Mouse (Mus musculus) liver, embryonic 14.5 days (tissue): ENCODE data around the gene Lat. TPM values are rescaled to one million over a fixed set of nuclear protein-coding genes. Genes with fewer than 3 reads are reported as not detected.
"Not testable (repeated sequence)": the region's sequence is repeated elsewhere in the genome, so short reads cannot be mapped to it uniquely, and the experiment has no call there.

Experiments
- ATAC-seq: fragments of 200-750 bp; cut with Nextera tagmentation; 2 replicates; pipeline ENCODE4 v1.8.0; 2017; ENCODE audit warnings: moderate number of reproducible peaks, mild to moderate bottlenecking, moderate library complexity; ENCODE audit not compliant: insufficient read depth
- DNase-seq, 3 experiments: peaks; one replicate each; pipeline ENCODE4 v3.0.0-alpha.2; 2012 to 2013; ENCODE audit warnings: low read depth in 3 of 3, low spot score in 3 of 3
- H3K27ac ChIP-seq: fragments of 300-500 bp; sonication (generic); 2 replicates; pipeline ENCODE4 v1.5.1; 2014; ENCODE audit warnings: moderate library complexity, mild to moderate bottlenecking, control low read depth, inconsistent platforms
- H3K27me3 ChIP-seq: fragments of 300-500 bp; sonication (generic); 2 replicates; pipeline ENCODE4 v1.6.1; 2014; ENCODE audit warnings: mild to moderate bottlenecking, low read length, moderate library complexity; ENCODE audit not compliant: control insufficient read depth, insufficient read depth
- H3K36me3 ChIP-seq: fragments of 300-500 bp; sonication (generic); replicated peaks from 2 replicates; pipeline ENCODE4 v1.6.1; 2014; ENCODE audit warnings: low read depth; ENCODE audit not compliant: control insufficient read depth, insufficient read depth
- H3K4me1 ChIP-seq, 2 experiments: fragments of 200-500 bp in 1 of 2; fragments of 300-500 bp in 1 of 2; sonication (generic) in 1 of 2; replicated peaks; 2 replicates each; pipeline ENCODE4 v1.6.1; 2012 to 2014; ENCODE audit warnings: antibody characterized with exemption in 1 of 2, inconsistent platforms in 1 of 2, low read length in 1 of 2; ENCODE audit not compliant: control insufficient read depth in 2 of 2, insufficient read depth in 2 of 2
- H3K4me2 ChIP-seq: fragments of 300-500 bp; sonication (generic); 2 replicates; pipeline ENCODE4 v1.6.1; 2014; ENCODE audit warnings: low read depth, mild to moderate bottlenecking, control low read depth, moderate library complexity
- H3K4me3 ChIP-seq, 2 experiments: fragments of 200-500 bp in 1 of 2; fragments of 300-500 bp in 1 of 2; sonication (generic) in 1 of 2; 2 replicates each; pipeline ENCODE4 v1.5.1; 2012 to 2014; ENCODE audit warnings: low read depth in 2 of 2, low read length in 2 of 2, mild to moderate bottlenecking in 2 of 2, control low read depth in 1 of 2, inconsistent platforms in 1 of 2, moderate library complexity in 1 of 2; ENCODE audit not compliant: insufficient read depth in 1 of 2
- H3K9ac ChIP-seq: fragments of 300-500 bp; sonication (generic); replicated peaks from 2 replicates; pipeline ENCODE4 v1.6.1; 2014; ENCODE audit warnings: mild to moderate bottlenecking, control low read depth, moderate library complexity
- H3K9me3 ChIP-seq: fragments of 300-500 bp; sonication (generic); 2 replicates; pipeline ENCODE4 v1.6.1; 2016; ENCODE audit warnings: low read length, mixed read lengths; ENCODE audit not compliant: control insufficient read depth
- CTCF ChIP-seq: IDR thresholded peaks from 2 replicates; pipeline ENCODE4 v1.5.1; 2016; ENCODE audit warnings: antibody characterized with exemption, low read depth, control low read depth
- EP300 ChIP-seq: IDR thresholded peaks from 2 replicates; pipeline ENCODE4 v1.6.1; 2016; ENCODE audit warnings: antibody characterized with exemption, low read depth
- WGBS: fragments of 180-500 bp; shearing (Covaris S2); extraction: QIAGEN DNeasy Blood & Tissue Kit; methylation state at CpG from one replicate; pipeline ENCODE4 v1.1.7; 2014; ENCODE audit not compliant: insufficient replicate concordance; 5-methylcytosine and 5-hydroxymethylcytosine counted together
- polyA plus RNA-seq, 2 experiments: library from polyadenylated mRNA; depleted of rRNA in 1 of 2; stranded (reverse) in 1 of 2; unstranded in 1 of 2; fragments of >200 nt; fragmentation: Nextera tagmentation in 1 of 2; extraction: Ambion mirVana in 1 of 2; gene quantifications; 2 replicates each; pipeline versions ENCODE4 v1.2.1 to v1.2.3; 2012 to 2014

Gene Lat
- polyA plus RNA-seq, 2 experiments = 7.3 to 7.6 TPM

DNA sequence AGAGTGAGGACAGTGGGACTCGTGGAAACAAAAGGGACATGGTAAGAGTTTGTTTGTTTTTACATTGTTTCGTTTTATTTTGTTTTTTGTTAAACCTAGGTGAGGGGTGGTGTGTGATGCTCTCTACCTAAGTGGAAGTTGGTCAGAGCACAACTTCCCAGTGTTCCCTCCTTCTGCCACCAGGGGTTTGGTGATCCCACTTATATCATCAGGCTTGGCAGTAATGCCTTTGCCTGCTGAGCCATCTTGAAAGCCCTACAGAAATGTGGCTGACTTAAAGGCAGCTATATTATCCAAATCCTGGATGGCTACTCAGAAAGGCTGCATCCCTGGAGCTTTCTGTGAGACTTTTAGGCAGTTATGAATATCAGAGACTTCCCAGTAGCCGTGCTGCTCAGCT, 36.7 kb downstream of the Lat start:
- Histone ChIP-seq H3K27ac (no peak overlapping the region), H3K4me1 (no peaks in the 10 kb centered on the region), H3K36me3 (no peaks in the 10 kb centered on the region), H3K4me2 (no peak overlapping the region), H3K9ac (no peak overlapping the region), H3K4me3 (no peak overlapping the region), H3K27me3 (no peaks in the 10 kb centered on the region), H3K9me3 (no peaks in the 10 kb centered on the region)
- DNase-seq = no peak
- 48% methylated on average over 3 of the region's 3 CpGs for WGBS
- TF ChIP-seq EP300 = no peak
- TF ChIP-seq CTCF = no peak
- no peak for ATAC-seq

DNA sequence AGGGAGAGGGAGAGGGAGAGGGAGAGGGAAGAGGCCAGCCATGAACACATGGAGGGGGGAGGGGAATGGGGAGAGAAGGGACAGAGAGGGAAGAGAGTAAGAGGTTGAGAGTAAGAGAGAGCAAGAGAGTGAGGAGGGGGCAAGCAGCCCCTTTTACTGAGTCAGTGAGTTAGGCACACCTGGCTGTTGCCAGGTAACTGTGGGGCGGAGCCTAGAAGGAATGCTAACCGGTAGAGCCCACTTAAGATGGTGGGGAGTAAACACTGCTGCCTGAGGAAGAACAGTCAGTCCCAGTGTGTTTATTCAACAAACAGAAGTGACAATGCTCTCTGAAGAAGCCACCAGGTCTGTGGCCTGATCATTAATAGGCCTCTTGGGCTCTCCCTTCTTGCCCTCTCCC, 38.7 kb downstream of the Lat start:
- ATAC-seq (no peak), DNase-seq (no peak)
- Histone ChIP-seq H3K4me2 (no peak overlapping the region), H3K27me3 (no peaks in the 10 kb centered on the region), H3K9ac (no peak overlapping the region), H3K36me3 (no peaks in the 10 kb centered on the region), H3K4me3 (no peak overlapping the region), H3K27ac (no peak overlapping the region), H3K4me1 (no peaks in the 10 kb centered on the region), H3K9me3 (no peaks in the 10 kb centered on the region)
- 50% methylated on average over 2 of the region's 2 CpGs for WGBS
- no peak for TF ChIP-seq CTCF
- no peak for TF ChIP-seq EP300

DNA sequence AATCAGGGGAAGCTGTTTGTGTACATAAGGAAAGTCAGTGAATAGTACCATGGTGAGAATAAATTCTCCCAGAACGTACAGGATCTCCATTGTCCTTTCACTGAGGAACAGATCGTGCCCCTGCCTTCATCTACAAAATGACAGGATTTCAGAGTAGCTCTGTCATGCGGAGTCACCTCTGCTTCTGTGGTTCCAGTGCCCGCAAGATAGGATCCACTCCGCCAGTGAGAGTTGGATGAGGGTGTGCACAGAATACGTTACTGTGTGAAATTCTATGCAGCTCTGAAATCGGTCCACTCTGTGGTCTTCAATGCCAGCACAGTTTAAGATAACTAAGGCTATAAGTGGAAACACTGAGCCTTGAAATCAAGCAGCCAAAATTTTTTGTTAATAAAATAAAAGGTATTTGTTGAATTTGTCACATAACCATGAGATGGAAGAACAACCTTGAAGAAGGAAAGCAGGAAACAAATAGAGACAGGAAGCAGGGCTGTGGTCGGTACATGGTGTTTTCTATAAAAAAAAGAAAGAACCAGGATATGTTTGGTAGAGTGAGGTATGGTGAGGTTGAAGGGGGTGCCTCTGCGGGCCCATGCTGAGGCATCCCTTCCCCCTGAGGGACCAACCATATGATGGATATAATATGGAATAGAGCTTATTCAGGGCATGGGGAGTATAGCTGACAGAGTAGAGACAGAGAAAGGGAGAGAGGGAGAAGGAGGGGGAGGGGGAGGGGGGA, 39.3 kb downstream of the Lat start:
- H3K4me1 ChIP-seq = no peaks in the 10 kb centered on the region
- TF ChIP-seq EP300 (no peak), CTCF (no peak)
- no peak for DNase-seq
- H3K4me3 ChIP-seq = no peak overlapping the region
- no peak overlapping the region for H3K9ac ChIP-seq
- WGBS = 27% methylated on average over 9 of the region's 9 CpGs
- ATAC-seq = no peak
- H3K4me2 ChIP-seq = no peak overlapping the region
- H3K36me3 ChIP-seq = no peaks in the 10 kb centered on the region
- H3K9me3 ChIP-seq = no peaks in the 10 kb centered on the region
- no peak overlapping the region for H3K27ac ChIP-seq
- H3K27me3 ChIP-seq = no peaks in the 10 kb centered on the region

- DNase-seq, H3K9ac ChIP-seq, ATAC-seq, H3K4me3 ChIP-seq, H3K36me3 ChIP-seq, H3K27me3 ChIP-seq, H3K27ac ChIP-seq, H3K4me2 ChIP-seq, H3K4me1 ChIP-seq, H3K9me3 ChIP-seq: not testable (repeated sequence)
- 72% methylated on average over 5 of the region's 6 CpGs for WGBS
Measured at GRCm38 (mm10) chr7:126328848-126329247, 40.5 kb downstream of the Lat start.

- ATAC-seq, H3K36me3 ChIP-seq, H3K27me3 ChIP-seq, H3K4me2 ChIP-seq, DNase-seq, H3K4me1 ChIP-seq, H3K9me3 ChIP-seq, H3K27ac ChIP-seq, H3K4me3 ChIP-seq, H3K9ac ChIP-seq: not testable (repeated sequence)
- 36% methylated on average over 9 of the region's 9 CpGs for WGBS
Measured at GRCm38 (mm10) chr7:126325576-126326273, 43.6 kb downstream of the Lat start.
